ENCODE assay signal across 10 mouse cellular contexts in the genomic region with DNA sequence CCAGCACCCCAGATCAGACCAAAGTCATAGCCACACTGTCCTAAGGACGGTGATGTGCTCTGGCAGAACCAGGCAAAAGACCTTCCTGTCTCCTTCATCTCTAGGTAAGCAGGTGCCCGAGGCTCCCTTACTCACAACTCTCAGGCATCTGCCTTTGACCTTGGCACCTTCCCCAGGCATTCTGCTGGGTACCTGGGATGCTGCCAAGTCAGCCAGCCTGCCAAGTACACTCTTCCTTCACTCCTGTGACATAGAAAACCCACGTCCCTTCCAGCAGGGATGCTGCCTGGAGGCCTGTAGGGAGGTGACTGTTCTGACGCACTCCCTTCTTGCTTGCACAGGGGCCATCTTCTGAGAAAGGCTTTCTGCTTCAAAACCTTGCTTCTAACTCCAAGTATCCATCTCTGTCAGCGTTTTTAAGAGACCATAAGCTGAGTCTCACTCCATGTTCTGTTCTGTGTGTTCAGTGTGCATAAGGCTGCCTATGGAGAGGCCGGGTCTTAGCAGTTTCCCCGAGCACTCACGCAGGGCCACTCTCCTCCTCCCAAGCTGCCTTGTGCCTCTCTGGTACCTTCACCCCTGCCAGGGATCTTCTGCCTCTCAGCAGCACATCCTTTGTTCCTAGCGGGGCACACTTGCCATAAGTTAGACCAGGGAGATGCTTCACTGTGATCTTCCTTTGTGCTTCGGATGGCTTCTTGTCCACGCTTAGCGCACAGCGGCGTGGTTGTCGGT. TPM values are rescaled to one million over a fixed set of nuclear protein-coding genes. Genes with fewer than 3 reads are reported as not detected.
A peak's percentile ranks its signal among the peaks of the same experiment; 100 is the strongest.
DNase-seq lines count a peak whose midpoint lies in the region; ATAC-seq and TF ChIP-seq lines count a peak whose summit lies in the region.
"Had no signal": no experiment of that assay in that cellular context is flagged by ENCODE, and none has a peak within 500 bp of the region (broad histone marks: within the 10 kb centered on the region; RNA-seq: fewer than 3 reads in every experiment).

No protein-coding gene starts in this region.

- peak; percentile 45 for DNase-seq in heart, postnatal 0 days (ENCODE audit: low spot score)
- DNase-seq in adrenal gland, adult 8-10 months = peak; percentile 49
- DNase-seq in forebrain, embryonic 14.5 days (ENCODE audit: low spot score) = peak; percentile 58
- DNase-seq in embryo, embryonic 11 days = no peak

- WGBS in heart, postnatal 0 days = 76% methylated on average over 15 of the region's 15 CpGs
- WGBS in heart, embryonic 11.5 days (ENCODE audit: insufficient replicate concordance) = 81% methylated on average over 15 of the region's 15 CpGs
- WGBS in forebrain, embryonic 14.5 days = 45% methylated on average over 15 of the region's 15 CpGs
- WGBS in lung, embryonic 16.5 days = 72% methylated on average over 15 of the region's 15 CpGs
- 81% methylated on average over 15 of the region's 15 CpGs for WGBS in intestine, embryonic 15.5 days

- no peak for TF ChIP-seq EP300 in heart, postnatal 0 days (IDR thresholded peaks at IDR 0.05; ENCODE audit: low read depth)

- 0 out of 2 replicates have a peak, but pooled peaks cover 3% of the 10 kb centered on the region for H3K4me1 ChIP-seq in heart, postnatal 0 days (ENCODE audit: control insufficient read depth, insufficient read depth)
- no peaks in the 10 kb centered on the region for H3K4me1 ChIP-seq in heart, embryonic 11.5 days (ENCODE audit: control insufficient read depth, insufficient read depth, low read length)
- H3K4me1 ChIP-seq in forebrain, embryonic 14.5 days (ENCODE audit: control insufficient read depth, insufficient read depth, low read length) = peaks cover 12% of the 10 kb centered on the region
- H3K4me1 ChIP-seq in lung, embryonic 16.5 days (replicated peaks; ENCODE audit: control insufficient read depth, insufficient read depth, low read length) = peaks cover 9% of the 10 kb centered on the region; the same call in 1 of the 2 replicates
- H3K4me1 ChIP-seq in intestine, embryonic 15.5 days (replicated peaks) = peaks cover 16% of the 10 kb centered on the region

- H3K4me3 ChIP-seq in heart, postnatal 0 days (ENCODE audit: low read depth, low read length) = no peak overlapping the region
- no peak overlapping the region for H3K4me3 ChIP-seq in heart, embryonic 11.5 days (ENCODE audit: low read depth, low read length)
- H3K4me3 ChIP-seq in forebrain, embryonic 14.5 days (ENCODE audit: low read depth, low read length) = no peak overlapping the region
- H3K4me3 ChIP-seq in lung, embryonic 16.5 days (ENCODE audit: low read length) = no peak overlapping the region
- H3K4me3 ChIP-seq in intestine, embryonic 15.5 days (replicated peaks) = no peak overlapping the region

- no peak overlapping the region for H3K27ac ChIP-seq in heart, postnatal 0 days (ENCODE audit: low read depth)
- no peak overlapping the region for H3K27ac ChIP-seq in heart, embryonic 11.5 days (ENCODE audit: low read depth, low read length)
- H3K27ac ChIP-seq in forebrain, embryonic 14.5 days (ENCODE audit: low read depth, low read length) = peak overlapping the region; percentile 49
- H3K27ac ChIP-seq in lung, embryonic 16.5 days (ENCODE audit: low read length) = no peak overlapping the region
- no peak overlapping the region; the same call in 1 of the 2 replicates for H3K27ac ChIP-seq in intestine, embryonic 15.5 days
- H3K27ac ChIP-seq: liver, embryonic 14.5 days had no signal

- TF ChIP-seq CTCF in heart, postnatal 0 days (IDR thresholded peaks at IDR 0.05; ENCODE audit: low read depth) = no peak

- ATAC-seq in heart, postnatal 0 days (ENCODE audit: insufficient read depth, low read depth) = peak; percentile 47; the same call in 1 of the 2 replicates
- no peak for ATAC-seq in heart, embryonic 11.5 days (replicated peaks; ENCODE audit: insufficient number of reproducible peaks, low FRiP score, low TSS enrichment)
- peak; percentile 75 for ATAC-seq in forebrain, embryonic 14.5 days
- 0 out of 2 replicates have a peak, but pooled peaks have one; percentile 20 for ATAC-seq in lung, embryonic 16.5 days (ENCODE audit: low read depth)
- ATAC-seq in granulocyte monocyte progenitor cell, adult 5-6 weeks (replicated peaks; ENCODE audit: poor library complexity, severe bottlenecking) = no peak
- ATAC-seq in intestine, embryonic 15.5 days = no peak

- 0 out of 2 replicates have a peak, but pooled peaks cover 5% of the 10 kb centered on the region for H3K27me3 ChIP-seq in heart, postnatal 0 days (ENCODE audit: control insufficient read depth, insufficient read depth, low read length)
- no peaks in the 10 kb centered on the region for H3K27me3 ChIP-seq in heart, embryonic 11.5 days (ENCODE audit: control insufficient read depth, insufficient read depth, low read length)
- no peaks in the 10 kb centered on the region for H3K27me3 ChIP-seq in forebrain, embryonic 14.5 days (replicated peaks; ENCODE audit: control insufficient read depth, insufficient read depth, low read length)
- H3K27me3 ChIP-seq in lung, embryonic 16.5 days (ENCODE audit: control insufficient read depth, insufficient read depth, low read depth, low read length) = no peaks in the 10 kb centered on the region
- H3K27me3 ChIP-seq in intestine, embryonic 15.5 days (replicated peaks) = no peaks in the 10 kb centered on the region

- no peaks in the 10 kb centered on the region for H3K36me3 ChIP-seq in heart, postnatal 0 days (replicated peaks; ENCODE audit: control insufficient read depth, insufficient read depth, low read length)
- H3K36me3 ChIP-seq in heart, embryonic 11.5 days (ENCODE audit: control insufficient read depth, insufficient read depth, low read length) = no peaks in the 10 kb centered on the region
- H3K36me3 ChIP-seq in forebrain, embryonic 14.5 days (ENCODE audit: control insufficient read depth, insufficient read depth, low read length) = no peaks in the 10 kb centered on the region
- no peaks in the 10 kb centered on the region for H3K36me3 ChIP-seq in lung, embryonic 16.5 days (ENCODE audit: control insufficient read depth, insufficient read depth, low read length)
- no peaks in the 10 kb centered on the region for H3K36me3 ChIP-seq in intestine, embryonic 15.5 days

- H3K9me3 ChIP-seq in heart, postnatal 0 days (replicated peaks; ENCODE audit: control insufficient read depth, low read length) = no peaks in the 10 kb centered on the region
- no peaks in the 10 kb centered on the region for H3K9me3 ChIP-seq in heart, embryonic 11.5 days (replicated peaks; ENCODE audit: control insufficient read depth, low read length)
- no peaks in the 10 kb centered on the region for H3K9me3 ChIP-seq in forebrain, embryonic 14.5 days (replicated peaks; ENCODE audit: control insufficient read depth, low read length)
- no peaks in the 10 kb centered on the region for H3K9me3 ChIP-seq in lung, embryonic 16.5 days (ENCODE audit: control insufficient read depth, low read length)
- no peaks in the 10 kb centered on the region for H3K9me3 ChIP-seq in intestine, embryonic 15.5 days

- H3K4me2 ChIP-seq in heart, postnatal 0 days (ENCODE audit: low read depth, low read length) = no peak overlapping the region
- H3K4me2 ChIP-seq in heart, embryonic 11.5 days = no peak overlapping the region
- no peak overlapping the region for H3K4me2 ChIP-seq in forebrain, embryonic 14.5 days (ENCODE audit: low read length)
- H3K4me2 ChIP-seq in lung, embryonic 16.5 days (ENCODE audit: low read depth, low read length) = no peak overlapping the region
- no peak overlapping the region for H3K4me2 ChIP-seq in intestine, embryonic 15.5 days (replicated peaks)

- no peak overlapping the region for H3K9ac ChIP-seq in heart, postnatal 0 days (replicated peaks; ENCODE audit: low read depth, low read length)
- H3K9ac ChIP-seq in heart, embryonic 11.5 days (ENCODE audit: low read depth, low read length) = no peak overlapping the region
- no peak overlapping the region for H3K9ac ChIP-seq in forebrain, embryonic 14.5 days (ENCODE audit: low read length)
- no peak overlapping the region for H3K9ac ChIP-seq in lung, embryonic 16.5 days (ENCODE audit: low read length)
- H3K9ac ChIP-seq in intestine, embryonic 15.5 days = no peak overlapping the region
- H3K9ac ChIP-seq: liver, embryonic 14.5 days had no signal

RNA-seq across cellular contexts. Expression of a gene that starts 28.0 kb away (rescaled TPM):
- 412 and 421 TPM in 2 replicates for total RNA-seq in heart, postnatal 0 days (2014; rRNA removed; ENCODE audit: low replicate concordance)
- polyA plus RNA-seq in heart, postnatal 0 days (2015; fragmentation: Nextera tagmentation; extraction: Ambion mirVana) = 1,097 and 1,169 TPM in 2 replicates
- 1,187 and 1,254 TPM in 2 replicates for polyA plus RNA-seq in heart, embryonic 11.5 days (2014; fragmentation: Nextera tagmentation; extraction: Ambion mirVana)
- total RNA-seq in adrenal gland, adult 8-10 months (2022) = 1,000 to 10,000 TPM; 1,024 to 1,164 (median 1,094) TPM
- 1,225 and 1,554 TPM in 2 replicates for polyA plus RNA-seq in forebrain, embryonic 14.5 days (2014; fragmentation: Nextera tagmentation; extraction: Ambion mirVana)
- 1,850 and 1,937 TPM in 2 replicates for polyA plus RNA-seq in lung, embryonic 16.5 days (2015; fragmentation: Nextera tagmentation; extraction: Ambion mirVana)
- 2,326 and 2,389 TPM in 2 replicates for total RNA-seq in granulocyte monocyte progenitor cell, adult 5-6 weeks (2014; fragmentation: Nextera tagmentation)
- 479 and 580 TPM in 2 replicates for total RNA-seq in granulocyte monocyte progenitor cell, adult 5-6 weeks (2017)
- 1,771 and 1,885 TPM in 2 replicates for polyA plus RNA-seq in intestine, embryonic 15.5 days (2015; fragmentation: Nextera tagmentation; extraction: Ambion mirVana)

RNA-seq across cellular contexts. Expression of a gene that starts 38.7 kb away (rescaled TPM):
- not detected in 2 replicates for total RNA-seq in heart, postnatal 0 days (2014; rRNA removed; ENCODE audit: low replicate concordance)
- polyA plus RNA-seq in heart, postnatal 0 days (2015; fragmentation: Nextera tagmentation; extraction: Ambion mirVana) = not detected in 2 replicates
- not detected in 2 replicates for polyA plus RNA-seq in heart, embryonic 11.5 days (2014; fragmentation: Nextera tagmentation; extraction: Ambion mirVana)
- not detected for total RNA-seq in adrenal gland, adult 8-10 months (2022)
- polyA plus RNA-seq in forebrain, embryonic 14.5 days (2014; fragmentation: Nextera tagmentation; extraction: Ambion mirVana) = not detected in 2 replicates
- not detected in 2 replicates for polyA plus RNA-seq in lung, embryonic 16.5 days (2015; fragmentation: Nextera tagmentation; extraction: Ambion mirVana)
- total RNA-seq in granulocyte monocyte progenitor cell, adult 5-6 weeks (2014; fragmentation: Nextera tagmentation) = not detected in 2 replicates
- not detected in 2 replicates for total RNA-seq in granulocyte monocyte progenitor cell, adult 5-6 weeks (2017)
- not detected in 2 replicates for polyA plus RNA-seq in intestine, embryonic 15.5 days (2015; fragmentation: Nextera tagmentation; extraction: Ambion mirVana)
- polyA plus RNA-seq: liver, embryonic 14.5 days; spleen, adult 2 months had no signal

Comparison
In these comparisons a context has a peak if more than half of its experiments do, and no peak if none do; other contexts are left out.
1. ATAC-seq: peak in heart, postnatal 0 days (single experiment), forebrain, embryonic 14.5 days (single experiment) and lung, embryonic 16.5 days (single experiment); none in heart, embryonic 11.5 days (single experiment), granulocyte monocyte progenitor cell, adult 5-6 weeks (single experiment) and intestine, embryonic 15.5 days (single experiment).